Mouse (Mus musculus) hindbrain, embryonic 16.5 days (tissue): ENCODE results near the gene Klhdc1. TPM values are rescaled to one million over a fixed set of nuclear protein-coding genes. Genes with fewer than 3 reads are reported as not detected.

Source experiments
- ATAC-seq: fragments of 200-750 bp; cut with Nextera tagmentation; 2 replicates; pipeline ENCODE4 v1.8.0; 2017; ENCODE audit warnings: moderate TSS enrichment, moderate library complexity
- H3K27ac ChIP-seq: fragments of 300-500 bp; sonication (generic); 2 replicates; pipeline ENCODE4 v1.5.1; 2014; ENCODE audit warnings: low read depth, mild to moderate bottlenecking, control low read depth, low read length, moderate library complexity
- H3K27me3 ChIP-seq: fragments of 300-500 bp; sonication (generic); replicated peaks from 2 replicates; pipeline ENCODE4 v1.6.1; 2014; ENCODE audit warnings: low read length; ENCODE audit not compliant: control insufficient read depth, insufficient read depth
- H3K36me3 ChIP-seq: fragments of 300-500 bp; sonication (generic); 2 replicates; pipeline ENCODE4 v1.6.1; 2014; ENCODE audit warnings: mild to moderate bottlenecking, low read length, moderate library complexity, mixed read lengths; ENCODE audit not compliant: control insufficient read depth, insufficient read depth
- H3K4me1 ChIP-seq: fragments of 300-500 bp; sonication (generic); 2 replicates; pipeline ENCODE4 v1.6.1; 2014; ENCODE audit warnings: low read depth, low read length; ENCODE audit not compliant: control insufficient read depth, insufficient read depth
- H3K4me2 ChIP-seq: fragments of 300-500 bp; sonication (generic); 2 replicates; pipeline ENCODE4 v1.6.1; 2014; ENCODE audit warnings: mild to moderate bottlenecking, low read length, control low read depth, moderate library complexity
- H3K4me3 ChIP-seq: fragments of 300-500 bp; sonication (generic); 2 replicates; pipeline ENCODE4 v1.5.1; 2014; ENCODE audit warnings: mild to moderate bottlenecking, low read length, control low read depth, moderate library complexity
- H3K9ac ChIP-seq: fragments of 300-500 bp; sonication (generic); 2 replicates; pipeline ENCODE4 v1.6.1; 2014; ENCODE audit warnings: low read depth, mild to moderate bottlenecking, control low read depth, low read length, moderate library complexity
- H3K9me3 ChIP-seq: fragments of 300-500 bp; sonication (generic); 2 replicates; pipeline ENCODE4 v1.6.1; 2014; ENCODE audit warnings: mild to moderate bottlenecking, low read length, moderate library complexity; ENCODE audit not compliant: control insufficient read depth
- WGBS: fragments of 180-500 bp; shearing (Covaris S2); extraction: QIAGEN DNeasy Blood & Tissue Kit; methylation state at CpG from one replicate; pipeline ENCODE4 v1.1.7; 2014; 5-methylcytosine and 5-hydroxymethylcytosine counted together
- polyA plus RNA-seq: library from polyadenylated mRNA; unstranded; fragments of >200 nt; fragmentation: Nextera tagmentation; extraction: Ambion mirVana; gene quantifications from 2 replicates; pipeline ENCODE4 v1.2.1, GENCODE M21; 2015

The Klhdc1 gene
- polyA plus RNA-seq, 1 experiment from 2014 or later, result 17.2 TPM

DNA sequence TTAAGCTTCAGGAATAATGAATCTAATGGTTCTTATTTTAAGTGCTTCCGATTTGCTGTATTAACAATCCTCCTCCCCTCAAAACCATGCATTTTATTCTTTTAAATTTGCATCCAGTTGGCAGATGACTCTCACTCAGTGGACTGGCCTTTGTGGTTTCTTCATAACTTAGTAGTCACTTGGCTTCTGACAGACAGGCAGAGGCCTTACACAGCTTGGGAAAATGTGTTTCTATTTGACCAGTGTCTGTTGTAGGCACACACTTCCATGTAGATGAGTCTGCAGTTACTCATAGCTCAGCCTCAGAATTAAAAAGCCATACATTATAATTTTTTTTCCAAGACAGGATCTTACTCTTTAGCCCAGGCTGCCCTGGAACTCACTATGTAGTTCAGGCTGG is 12.8 kb downstream of the Klhdc1 start:
- H3K4me2 ChIP-seq, result no peak overlapping the region
- no peaks in the 10 kb centered on the region for H3K36me3 ChIP-seq
- no peaks in the 10 kb centered on the region for H3K27me3 ChIP-seq
- no peak overlapping the region for H3K4me3 ChIP-seq
- H3K27ac ChIP-seq, result no peak overlapping the region
- no peak overlapping the region for H3K9ac ChIP-seq
- no peak for ATAC-seq
- 86% methylated on average over 1 of the region's 1 CpGs for WGBS
- H3K4me1 ChIP-seq, result no peaks in the 10 kb centered on the region
- no peaks in the 10 kb centered on the region for H3K9me3 ChIP-seq

GRCm38 (mm10) chr12:69257836-69258235 is 16.9 kb downstream of the Klhdc1 start:
- no peak overlapping the region for H3K9ac ChIP-seq
- H3K27me3 ChIP-seq, result no peaks in the 10 kb centered on the region
- no peaks in the 10 kb centered on the region for H3K36me3 ChIP-seq
- H3K4me3 ChIP-seq, result no peak overlapping the region
- H3K27ac ChIP-seq, result no peak overlapping the region
- no peaks in the 10 kb centered on the region for H3K4me1 ChIP-seq
- ATAC-seq, result no peak
- no peak overlapping the region for H3K4me2 ChIP-seq
- H3K9me3 ChIP-seq, result no peaks in the 10 kb centered on the region
- 85% methylated on average over 11 of the region's 11 CpGs for WGBS

- H3K9me3 ChIP-seq, result no peaks in the 10 kb centered on the region
- no peaks in the 10 kb centered on the region for H3K36me3 ChIP-seq
- H3K27ac ChIP-seq, result no peak overlapping the region
- H3K4me2 ChIP-seq, result no peak overlapping the region
- H3K9ac ChIP-seq, result no peak overlapping the region
- H3K4me1 ChIP-seq, result no peaks in the 10 kb centered on the region
- H3K27me3 ChIP-seq, result no peaks in the 10 kb centered on the region
- no peak for ATAC-seq
- 98% methylated on average over 5 of the region's 5 CpGs for WGBS
- no peak overlapping the region for H3K4me3 ChIP-seq
Measured at GRCm38 (mm10) chr12:69262251-69262650, 21.3 kb downstream of the Klhdc1 start.

- Histone ChIP-seq H3K4me1 (no peaks in the 10 kb centered on the region), H3K4me3 (no peak overlapping the region), H3K4me2 (no peak overlapping the region), H3K27me3 (no peaks in the 10 kb centered on the region), H3K27ac (no peak overlapping the region), H3K9ac (no peak overlapping the region), H3K9me3 (no peaks in the 10 kb centered on the region), H3K36me3 (no peaks in the 10 kb centered on the region)
- WGBS, result 84% methylated on average over 3 of the region's 3 CpGs
- no peak for ATAC-seq
Measured at GRCm38 (mm10) chr12:69265031-69265430, 24.1 kb downstream of the Klhdc1 start.

DNA sequence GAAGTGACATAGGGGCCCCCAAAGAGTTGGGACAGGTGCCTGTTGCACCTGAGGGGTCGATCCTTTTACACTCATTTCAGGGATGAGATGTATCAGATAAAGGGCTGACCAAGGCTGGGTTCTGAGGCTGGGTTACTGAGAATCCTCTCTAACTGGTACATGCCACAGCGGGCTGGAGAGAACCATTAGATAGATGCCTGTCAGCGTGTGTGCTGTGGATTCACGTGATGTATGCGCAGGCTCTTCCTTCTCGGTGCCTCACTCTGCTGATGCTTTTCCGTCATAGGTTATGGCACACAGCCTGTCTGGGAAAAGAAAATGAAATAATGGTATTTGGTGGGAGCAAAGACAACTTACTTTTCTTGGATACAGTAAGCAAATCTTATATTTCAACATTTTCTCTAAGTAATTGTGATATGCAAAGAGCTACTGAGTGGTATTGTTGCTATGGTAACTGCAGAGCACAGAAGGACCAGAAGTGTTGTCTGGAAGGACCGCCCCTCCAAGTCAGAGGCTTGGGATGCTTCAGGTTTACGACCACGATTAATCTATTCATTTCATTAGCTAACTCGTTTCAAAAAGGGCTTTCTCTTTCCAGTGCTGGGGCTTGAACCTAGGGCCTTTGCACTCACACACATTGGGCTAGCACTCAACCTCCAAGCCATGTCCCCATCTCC is 27.1 kb downstream of the Klhdc1 start:
- Histone ChIP-seq H3K4me1 (no peaks in the 10 kb centered on the region), H3K36me3 (no peaks in the 10 kb centered on the region), H3K9me3 (no peaks in the 10 kb centered on the region), H3K9ac (no peak overlapping the region), H3K4me2 (no peak overlapping the region), H3K4me3 (no peak overlapping the region), H3K27me3 (no peaks in the 10 kb centered on the region), H3K27ac (no peak overlapping the region)
- WGBS, result 59% methylated on average over 11 of the region's 11 CpGs
- no peak for ATAC-seq

DNA sequence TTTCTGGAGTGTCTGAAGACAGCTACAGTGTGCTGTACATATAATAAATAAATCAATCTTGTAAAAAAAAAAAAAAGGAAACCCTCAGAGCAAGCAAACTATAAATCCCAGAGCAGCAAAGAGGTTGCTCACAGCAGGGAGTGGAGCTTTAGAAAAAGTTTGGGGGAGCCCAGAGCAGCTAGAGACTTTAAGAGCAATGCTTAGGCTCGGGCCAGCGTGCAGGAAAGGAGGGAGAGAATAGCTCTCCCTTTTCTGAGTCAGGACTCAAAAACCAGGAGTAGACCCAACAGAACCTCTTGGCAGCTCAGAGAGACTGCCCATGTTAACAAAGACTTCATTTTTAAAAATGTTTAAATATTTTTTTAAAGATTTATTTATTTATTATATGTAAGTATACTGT is 28.0 kb downstream of the Klhdc1 start:
- H3K4me2 ChIP-seq, result no peak overlapping the region
- ATAC-seq, result no peak
- no peak overlapping the region for H3K4me3 ChIP-seq
- H3K4me1 ChIP-seq, result no peaks in the 10 kb centered on the region
- H3K27me3 ChIP-seq, result no peaks in the 10 kb centered on the region
- 76% methylated on average over 2 of the region's 2 CpGs for WGBS
- no peak overlapping the region for H3K9ac ChIP-seq
- H3K9me3 ChIP-seq, result no peaks in the 10 kb centered on the region
- H3K27ac ChIP-seq, result no peak overlapping the region
- H3K36me3 ChIP-seq, result no peaks in the 10 kb centered on the region

DNA sequence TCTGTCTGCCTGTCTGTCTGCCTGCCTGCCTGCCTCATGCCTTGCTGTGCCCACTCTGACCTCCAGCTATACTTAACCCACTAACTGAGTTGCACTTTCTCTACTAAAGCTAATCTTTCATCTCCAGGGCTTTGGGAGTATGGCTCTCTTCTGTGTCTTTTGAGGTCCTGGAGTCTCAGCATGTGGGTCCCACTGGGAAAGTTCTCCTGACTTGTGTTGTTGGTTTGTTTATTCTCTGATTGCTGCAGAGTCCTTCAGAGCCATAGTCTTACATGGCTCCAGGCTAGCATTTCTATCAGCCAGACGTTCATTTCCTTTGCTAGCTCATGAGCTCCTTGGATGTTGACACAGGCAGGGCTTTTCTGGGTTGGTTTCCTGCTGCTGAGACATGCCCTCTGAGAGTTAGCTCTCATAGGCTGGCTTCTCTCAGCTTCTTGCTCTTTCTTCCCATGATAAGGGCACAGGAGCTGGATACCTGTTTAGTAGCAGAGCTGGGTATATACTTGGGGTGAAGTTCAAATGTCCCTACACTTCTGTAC is 39.0 kb downstream of the Klhdc1 start:
- H3K4me3 ChIP-seq, result no peak overlapping the region
- no peaks in the 10 kb centered on the region for H3K27me3 ChIP-seq
- H3K36me3 ChIP-seq, result no peaks in the 10 kb centered on the region
- no peak overlapping the region for H3K27ac ChIP-seq
- no peak overlapping the region for H3K4me2 ChIP-seq
- no peak overlapping the region for H3K9ac ChIP-seq
- no peaks in the 10 kb centered on the region for H3K4me1 ChIP-seq
- no peak for ATAC-seq
- no peaks in the 10 kb centered on the region for H3K9me3 ChIP-seq
- 57% methylated on average over 1 of the region's 1 CpGs for WGBS

- no peaks in the 10 kb centered on the region for H3K36me3 ChIP-seq
- no peak overlapping the region for H3K4me3 ChIP-seq
- no peaks in the 10 kb centered on the region for H3K27me3 ChIP-seq
- H3K9me3 ChIP-seq, result no peaks in the 10 kb centered on the region
- no peak overlapping the region for H3K4me2 ChIP-seq
- no peak overlapping the region for H3K27ac ChIP-seq
- no peaks in the 10 kb centered on the region for H3K4me1 ChIP-seq
- 91% methylated on average over 3 of the region's 3 CpGs for WGBS
- ATAC-seq, result no peak
- H3K9ac ChIP-seq, result no peak overlapping the region
Measured at GRCm38 (mm10) chr12:69280915-69281314, 39.9 kb downstream of the Klhdc1 start.

DNA sequence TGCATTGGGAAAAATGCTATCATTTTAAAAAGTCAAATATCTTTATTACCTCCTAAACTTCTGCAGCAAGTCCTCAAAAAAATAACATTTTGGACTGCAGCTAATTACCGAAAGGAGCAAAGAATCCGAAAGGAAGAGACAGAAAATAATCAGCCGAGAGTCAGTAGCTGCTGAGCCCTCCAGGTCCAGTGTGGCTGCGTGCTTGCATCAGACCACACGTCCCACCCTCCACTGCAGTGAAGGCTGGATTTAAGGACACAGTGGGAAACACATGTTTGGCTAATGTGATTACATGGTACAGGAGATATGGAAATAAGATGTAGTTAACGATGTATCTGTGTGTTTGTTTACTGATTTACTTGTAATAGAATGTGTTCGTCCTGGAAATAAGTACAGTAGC is 42.2 kb downstream of the Klhdc1 start:
- Histone ChIP-seq H3K4me2 (no peak overlapping the region), H3K9me3 (no peaks in the 10 kb centered on the region), H3K9ac (no peak overlapping the region), H3K4me3 (no peak overlapping the region), H3K27ac (no peak overlapping the region), H3K36me3 (no peaks in the 10 kb centered on the region), H3K27me3 (no peaks in the 10 kb centered on the region), H3K4me1 (no peaks in the 10 kb centered on the region)
- 80% methylated on average over 7 of the region's 7 CpGs for WGBS
- ATAC-seq, result no peak
